Mouse (Mus musculus) testis, adult 2 months (tissue): ENCODE measurements around the gene Ehhadh.

ENCODE experiments used
- CTCF ChIP-seq: fragments of 200-500 bp; IDR thresholded peaks from 2 replicates; pipeline ENCODE4 v1.5.1; 2012; ENCODE audit warnings: low read depth, mild to moderate bottlenecking, inconsistent platforms, low read length, moderate library complexity; ENCODE audit not compliant: control insufficient read depth, insufficient read depth, insufficient replicate concordance
- POLR2A ChIP-seq: fragments of 200-500 bp; IDR thresholded peaks from 2 replicates; pipeline ENCODE4 v1.6.1; 2012; ENCODE audit warnings: low read depth, mild to moderate bottlenecking, inconsistent platforms, low read length, moderate library complexity; ENCODE audit not compliant: control insufficient read depth

- TF ChIP-seq CTCF: no peak
- TF ChIP-seq POLR2A: no peak
Observed at GRCm38 (mm10) chr16:21818629-21819028, 31.0 kb upstream of the Ehhadh start.
